Mouse (Mus musculus) stomach, embryonic 14.5 days (tissue): ENCODE data around the gene Lgsn. TPM values are rescaled to one million over a fixed set of nuclear protein-coding genes. Genes with fewer than 3 reads are reported as not detected.

Experiments
- ATAC-seq: fragments of 200-750 bp; cut with Nextera tagmentation; 2 replicates; pipeline ENCODE4 v1.8.0; 2017; ENCODE audit warnings: low read depth, moderate TSS enrichment; ENCODE audit not compliant: insufficient number of reproducible peaks, insufficient read depth, low FRiP score
- H3K27ac ChIP-seq: fragments of 300-500 bp; sonication (generic); 2 replicates; pipeline ENCODE4 v1.5.1; 2014; ENCODE audit warnings: mild to moderate bottlenecking, low read length, moderate library complexity, mixed read lengths
- H3K27me3 ChIP-seq: fragments of 300-500 bp; sonication (generic); 2 replicates; pipeline ENCODE4 v1.6.1; 2014; ENCODE audit warnings: low read length, control low read depth, mixed read lengths; ENCODE audit not compliant: control insufficient read depth, insufficient read depth
- H3K36me3 ChIP-seq: fragments of 300-500 bp; sonication (generic); 2 replicates; pipeline ENCODE4 v1.6.1; 2014; ENCODE audit warnings: mild to moderate bottlenecking, control low read depth, low read length, moderate library complexity, mixed read lengths; ENCODE audit not compliant: control insufficient read depth, insufficient read depth
- H3K4me1 ChIP-seq: fragments of 300-500 bp; sonication (generic); 2 replicates; pipeline ENCODE4 v1.6.1; 2014; ENCODE audit warnings: low read length, control low read depth, mixed read lengths; ENCODE audit not compliant: control insufficient read depth, insufficient read depth
- H3K4me2 ChIP-seq: fragments of 300-500 bp; sonication (generic); replicated peaks from 2 replicates; pipeline ENCODE4 v1.6.1; 2014; ENCODE audit warnings: low read depth, low read length, control low read depth
- H3K4me3 ChIP-seq: fragments of 300-500 bp; sonication (generic); 2 replicates; pipeline ENCODE4 v1.5.1; 2014; ENCODE audit warnings: low read depth, low read length, control low read depth
- H3K9ac ChIP-seq: fragments of 300-500 bp; sonication (generic); replicated peaks from 2 replicates; pipeline ENCODE4 v1.6.1; 2014; ENCODE audit warnings: low read depth, mild to moderate bottlenecking, control low read depth, low read length, moderate library complexity, mixed read lengths
- H3K9me3 ChIP-seq: fragments of 300-500 bp; sonication (generic); 2 replicates; pipeline ENCODE4 v1.6.1; 2016; ENCODE audit warnings: low read depth, low read length, control low read depth; ENCODE audit not compliant: control insufficient read depth
- WGBS: fragments of 180-500 bp; shearing (Covaris S2); extraction: QIAGEN DNeasy Blood & Tissue Kit; methylation state at CpG from one replicate; pipeline ENCODE4 v1.1.7; 2014; 5-methylcytosine and 5-hydroxymethylcytosine counted together
- polyA plus RNA-seq: library from polyadenylated mRNA; unstranded; fragments of >200 nt; fragmentation: Nextera tagmentation; extraction: Ambion mirVana; gene quantifications from 2 replicates; pipeline ENCODE4 v1.2.1, GENCODE M21; 2014

Gene Lgsn
- polyA plus RNA-seq, 1 experiment from 2014 or later, result not detected

DNA sequence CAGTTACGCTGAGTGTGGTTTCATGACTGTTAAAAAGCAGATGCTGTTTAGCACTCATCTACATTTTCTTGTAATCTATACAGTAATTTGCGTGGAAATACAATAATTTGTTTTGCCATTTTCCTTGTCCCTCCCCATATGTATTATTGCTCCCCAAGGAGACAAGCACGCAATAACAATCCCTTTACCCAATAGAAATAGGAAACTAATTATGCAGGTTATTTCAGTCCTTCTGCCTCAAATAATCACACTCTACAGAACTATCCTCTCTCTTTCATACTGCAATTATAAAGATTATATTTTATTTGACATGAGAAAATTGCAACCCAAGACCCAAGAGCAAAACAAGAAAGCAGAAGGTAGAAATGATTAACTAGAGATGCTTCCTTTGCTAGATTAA, 20.8 kb downstream of the Lgsn start:
- no peak overlapping the region for H3K4me3 ChIP-seq
- no peak for ATAC-seq
- H3K4me1 ChIP-seq, result no peaks in the 10 kb centered on the region
- no peaks in the 10 kb centered on the region for H3K27me3 ChIP-seq
- no peaks in the 10 kb centered on the region for H3K9me3 ChIP-seq
- WGBS, result 97% methylated on average over 3 of the region's 3 CpGs
- no peak overlapping the region for H3K27ac ChIP-seq
- H3K9ac ChIP-seq, result no peak overlapping the region
- no peaks in the 10 kb centered on the region for H3K36me3 ChIP-seq
- H3K4me2 ChIP-seq, result no peak overlapping the region

DNA sequence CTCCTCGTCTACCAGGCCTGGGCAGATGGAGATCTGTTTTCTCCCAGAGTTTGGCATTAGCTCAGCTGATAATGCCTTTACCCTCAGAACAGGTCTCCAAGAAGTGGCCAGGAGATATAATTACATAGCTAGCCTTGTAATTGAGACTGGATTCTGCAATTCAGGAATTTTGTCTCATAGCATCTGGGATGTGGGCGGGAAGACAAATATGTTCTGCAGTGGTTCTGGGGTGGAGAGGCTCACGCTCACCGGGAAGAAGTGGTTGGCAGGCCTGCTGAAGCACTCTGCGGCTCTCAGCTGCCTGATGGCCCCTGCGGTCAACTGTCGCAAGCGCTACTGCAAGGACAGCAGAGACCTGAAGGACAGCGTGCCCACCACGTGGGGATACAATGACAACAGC, 27.6 kb downstream of the Lgsn start:
- WGBS, result 87% methylated on average over 10 of the region's 10 CpGs
- no peaks in the 10 kb centered on the region for H3K36me3 ChIP-seq
- ATAC-seq, result no peak
- no peak overlapping the region for H3K27ac ChIP-seq
- H3K9me3 ChIP-seq, result no peaks in the 10 kb centered on the region
- H3K4me1 ChIP-seq, result no peaks in the 10 kb centered on the region
- H3K4me3 ChIP-seq, result no peak overlapping the region
- H3K9ac ChIP-seq, result no peak overlapping the region
- H3K4me2 ChIP-seq, result no peak overlapping the region
- H3K27me3 ChIP-seq, result no peaks in the 10 kb centered on the region

DNA sequence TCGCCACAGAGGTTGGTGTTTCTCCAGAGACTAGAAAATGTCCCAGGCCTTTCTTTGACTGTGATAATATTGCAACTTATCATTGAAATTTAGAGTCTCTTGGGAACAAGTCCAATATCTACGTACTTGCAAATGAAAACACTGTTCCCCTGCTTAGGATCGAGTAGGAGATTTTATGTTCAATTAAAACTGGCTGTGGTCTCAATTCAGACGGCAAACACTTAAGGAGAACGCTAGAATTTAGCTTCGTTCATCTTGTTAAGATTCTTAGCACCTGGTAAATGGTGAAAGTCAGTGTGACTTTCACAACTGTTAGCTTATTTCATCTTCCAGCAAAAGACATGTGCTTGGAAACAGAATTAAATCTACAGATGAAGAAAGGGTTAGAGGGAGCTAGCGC, 29.1 kb downstream of the Lgsn start:
- no peaks in the 10 kb centered on the region for H3K4me1 ChIP-seq
- 79% methylated on average over 7 of the region's 7 CpGs for WGBS
- no peak overlapping the region for H3K9ac ChIP-seq
- no peak overlapping the region for H3K4me2 ChIP-seq
- no peaks in the 10 kb centered on the region for H3K27me3 ChIP-seq
- no peak overlapping the region for H3K27ac ChIP-seq
- no peaks in the 10 kb centered on the region for H3K36me3 ChIP-seq
- H3K9me3 ChIP-seq, result no peaks in the 10 kb centered on the region
- H3K4me3 ChIP-seq, result no peak overlapping the region
- ATAC-seq, result no peak

DNA sequence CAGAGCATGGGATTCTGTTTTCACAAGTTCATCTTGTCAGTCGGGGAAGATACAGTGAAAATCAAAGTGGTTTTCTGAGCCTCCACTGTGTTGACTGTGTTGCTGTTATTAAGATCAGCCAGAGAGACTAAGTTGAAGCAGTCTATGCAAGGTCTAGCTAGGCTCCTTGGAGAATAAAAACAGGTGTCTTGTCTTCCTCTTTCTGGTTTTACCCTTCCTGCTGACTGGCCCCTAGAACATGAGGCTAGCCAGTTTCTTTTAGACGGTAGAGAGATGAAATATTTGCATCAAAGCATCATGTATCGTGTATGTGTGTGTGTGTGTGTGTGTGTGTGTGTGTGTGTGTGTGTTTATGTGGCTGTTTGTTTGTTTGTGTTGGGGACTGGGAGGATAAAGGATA, 29.6 kb downstream of the Lgsn start:
- WGBS, result 83% methylated on average over 3 of the region's 3 CpGs
- Histone ChIP-seq H3K4me3 (no peak overlapping the region), H3K4me2 (no peak overlapping the region), H3K27ac (no peak overlapping the region), H3K36me3 (no peaks in the 10 kb centered on the region), H3K9ac (no peak overlapping the region), H3K4me1 (no peaks in the 10 kb centered on the region), H3K9me3 (no peaks in the 10 kb centered on the region), H3K27me3 (no peaks in the 10 kb centered on the region)
- ATAC-seq, result no peak

DNA sequence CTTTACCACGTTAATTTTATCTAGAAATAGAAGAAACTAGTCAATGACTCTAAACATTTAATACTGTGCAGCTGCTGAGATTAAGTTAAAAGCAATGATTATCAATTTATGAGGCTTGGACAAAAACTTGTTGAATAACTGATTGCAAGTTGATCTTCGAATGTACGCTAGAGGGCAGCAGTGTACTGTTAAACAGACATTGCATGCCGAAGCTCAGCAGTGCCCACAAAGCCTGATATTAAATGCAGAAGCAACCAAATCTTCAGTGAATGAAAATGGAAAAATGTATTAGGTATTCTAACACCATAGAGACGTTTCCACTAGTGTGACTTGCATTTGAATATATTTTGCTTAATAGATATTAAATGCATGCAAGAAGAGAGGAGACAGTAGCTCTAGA, 33.9 kb downstream of the Lgsn start:
- H3K27ac ChIP-seq, result no peak overlapping the region
- ATAC-seq, result no peak
- H3K27me3 ChIP-seq, result no peaks in the 10 kb centered on the region
- no peak overlapping the region for H3K4me2 ChIP-seq
- no peak overlapping the region for H3K4me3 ChIP-seq
- no peaks in the 10 kb centered on the region for H3K4me1 ChIP-seq
- no peaks in the 10 kb centered on the region for H3K9me3 ChIP-seq
- WGBS, result 2% methylated on average over 5 of the region's 5 CpGs
- H3K9ac ChIP-seq, result no peak overlapping the region
- H3K36me3 ChIP-seq, result no peaks in the 10 kb centered on the region

DNA sequence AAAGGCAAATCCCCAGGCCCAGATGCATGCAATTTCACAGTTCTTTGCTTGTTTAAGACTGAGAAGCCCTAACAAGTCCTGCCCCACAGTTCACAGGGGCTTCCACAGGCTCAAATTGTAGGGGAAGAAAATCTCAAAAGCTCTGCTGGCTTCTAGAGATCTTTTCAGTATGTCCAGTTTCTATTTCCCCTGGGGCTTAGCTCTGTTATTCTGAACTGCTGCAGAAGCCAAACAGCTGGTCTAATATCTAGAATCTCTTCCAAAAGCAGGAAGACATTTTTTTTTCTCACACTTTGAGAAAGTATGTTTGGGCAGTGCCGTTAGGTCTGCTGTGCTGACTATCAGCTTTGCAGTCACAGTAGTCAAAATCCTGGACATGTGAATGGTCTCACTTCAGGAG, 38.6 kb downstream of the Lgsn start:
- no peak overlapping the region for H3K9ac ChIP-seq
- 40% methylated on average over 1 of the region's 1 CpGs for WGBS
- H3K36me3 ChIP-seq, result no peaks in the 10 kb centered on the region
- H3K27ac ChIP-seq, result no peak overlapping the region
- no peak overlapping the region for H3K4me2 ChIP-seq
- H3K27me3 ChIP-seq, result no peaks in the 10 kb centered on the region
- no peaks in the 10 kb centered on the region for H3K9me3 ChIP-seq
- H3K4me3 ChIP-seq, result no peak overlapping the region
- no peak for ATAC-seq
- H3K4me1 ChIP-seq, result no peaks in the 10 kb centered on the region

DNA sequence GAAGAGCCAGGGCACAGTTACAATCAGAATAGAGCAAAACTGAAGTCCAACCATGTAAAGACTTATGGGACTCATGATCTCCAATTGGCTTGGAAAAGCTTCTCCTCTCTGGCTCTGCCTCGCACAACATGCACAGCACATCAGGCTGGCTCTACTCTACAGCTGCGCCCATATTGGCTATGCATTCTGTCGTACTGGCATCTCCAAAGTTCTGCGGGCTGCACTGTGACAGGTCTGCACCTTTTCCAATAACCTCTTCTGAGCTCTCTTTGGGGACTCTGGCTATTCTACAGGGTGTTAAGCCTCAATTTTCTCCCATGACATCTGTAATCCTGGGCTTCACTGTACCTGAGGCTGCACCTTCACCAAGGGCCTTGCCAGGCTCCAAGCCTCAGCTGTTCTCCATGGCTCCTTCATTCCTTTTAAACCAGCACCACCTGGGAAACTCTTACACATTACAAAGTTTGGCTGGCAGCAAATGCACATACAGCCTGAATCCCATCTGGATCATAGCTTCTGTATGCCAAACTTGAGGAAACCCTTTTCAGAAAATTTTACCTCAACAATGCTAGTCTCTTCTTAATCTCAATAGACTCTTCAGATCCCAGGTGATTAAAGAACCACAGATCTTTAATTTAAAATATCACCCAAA, 44.5 kb downstream of the Lgsn start:
- H3K36me3 ChIP-seq, result no peaks in the 10 kb centered on the region
- WGBS, result 90% methylated on average over 4 of the region's 4 CpGs
- no peaks in the 10 kb centered on the region for H3K9me3 ChIP-seq
- ATAC-seq, result no peak
- H3K4me2 ChIP-seq, result no peak overlapping the region
- H3K9ac ChIP-seq, result no peak overlapping the region
- H3K27me3 ChIP-seq, result no peaks in the 10 kb centered on the region
- H3K4me1 ChIP-seq, result no peaks in the 10 kb centered on the region
- H3K4me3 ChIP-seq, result no peak overlapping the region
- H3K27ac ChIP-seq, result no peak overlapping the region

DNA sequence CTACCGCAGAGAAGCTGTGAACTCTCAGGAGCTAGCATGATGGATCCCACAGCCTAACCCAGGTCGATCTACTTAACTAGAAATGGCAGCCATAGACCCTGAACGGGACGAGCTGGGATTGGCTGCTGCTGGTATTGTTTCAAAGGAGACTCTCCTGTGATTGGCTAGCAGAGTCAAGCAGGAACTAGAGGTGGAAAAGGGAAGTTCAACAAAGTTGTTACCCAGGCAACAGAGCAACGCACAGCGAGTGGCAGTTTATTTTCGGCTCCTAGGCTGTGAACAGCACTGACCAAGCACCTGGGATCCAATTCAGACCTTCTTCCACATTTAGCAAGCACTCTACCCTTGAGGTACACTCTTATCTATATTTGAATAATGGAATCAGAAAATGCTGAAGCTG, 46.4 kb downstream of the Lgsn start, which contains the start of the genes 4931428L18Rik and Pih1d3:
4931428L18Rik (minus strand) TSS at position 121 of the 400 bp plus-strand sequence.
Pih1d3 (plus strand) TSS at position 275 of the 400 bp plus-strand sequence.
- Histone ChIP-seq H3K4me3 (no peak within 1 kb of the TSS), H3K9ac (no peak within 1 kb of the TSS), H3K36me3 (no peaks in the 10 kb centered on the region), H3K4me1 (no peaks in the 10 kb centered on the region), H3K9me3 (no peaks in the 10 kb centered on the region), H3K27ac (no peak within 1 kb of the TSS), H3K4me2 (no peak within 1 kb of the TSS), H3K27me3 (no peaks in the 10 kb centered on the region)
- 82% methylated on average over 7 of the region's 7 CpGs for WGBS
- ATAC-seq, result no peak
